Mouse (Mus musculus) inflammation-experienced regulatory T-cells, adult 16 weeks (primary cell): ENCODE data around the gene Mlip. TPM values are rescaled to one million over a fixed set of nuclear protein-coding genes. Genes with fewer than 3 reads are reported as not detected.

Experiments
- polyA plus RNA-seq: library from polyadenylated mRNA; unstranded; fragments of 100-300 nt; shearing (Covaris generic); gene quantifications from one replicate; pipeline ENCODE4 v1.2.1, GENCODE M21; 2017

Mlip gene
- polyA plus RNA-seq, result not detected

GRCm38 (mm10) chr9:77352432-77353175 is at the start of gene Mlip:
Gene Mlip, minus strand, starts transcription at chr9:77352969.

Other genes starting within 250 kb of the Mlip start
- gene Lrrc1, start 191.9 kb upstream of the Mlip start, polyA plus RNA-seq, result 8.1 TPM